Mouse (Mus musculus): ENCODE measurements around the gene Pias4.

GRCm38 (mm10) chr10:81123500-81123899, 44.2 kb downstream of the Pias4 start:
- TF ChIP-seq POLR2A (IDR thresholded peaks at IDR 0.05; ENCODE audit: insufficient read length, low read depth) = no peak
- TF ChIP-seq POLR2AphosphoS2 (IDR thresholded peaks at IDR 0.05; ENCODE audit: insufficient read length, low read depth) = peak; percentile 23
- TF ChIP-seq MYOD1 (IDR thresholded peaks at IDR 0.05; ENCODE audit: control insufficient read depth in 1 of 3, insufficient read length in 2 of 3, low read depth in 2 of 3) = no peak
- no peak for TF ChIP-seq USF1 (IDR thresholded peaks at IDR 0.05; ENCODE audit: low read depth)
- no peak for TF ChIP-seq MAX (IDR thresholded peaks at IDR 0.05; ENCODE audit: low read depth)
- no peak for TF ChIP-seq CEBPB (IDR thresholded peaks at IDR 0.05; ENCODE audit: insufficient read depth, poor library complexity, severe bottlenecking)
- no peak for TF ChIP-seq TCF12 (IDR thresholded peaks at IDR 0.05; ENCODE audit: insufficient read depth, poor library complexity, severe bottlenecking)
- TF ChIP-seq E2F4 (IDR thresholded peaks at IDR 0.05; ENCODE audit: insufficient read depth) = no peak

All from myocyte (in vitro differentiated cells).